Mouse (Mus musculus) lung, postnatal 0 days (tissue): ENCODE results near the gene Ttc39b.

Experiments used
- CTCF ChIP-seq: IDR thresholded peaks from 2 replicates; pipeline ENCODE4 v1.5.1; 2016; ENCODE audit warnings: antibody characterized with exemption, mild to moderate bottlenecking
- EP300 ChIP-seq: IDR thresholded peaks from 2 replicates; pipeline ENCODE4 v1.6.1; 2016; ENCODE audit warnings: antibody characterized with exemption, mild to moderate bottlenecking, control low read depth

GRCm38 (mm10) chr4:83283973-83284767 lies 39.9 kb downstream of the Ttc39b start:
- TF ChIP-seq EP300 (no peak), CTCF (no peak)
